Mouse (Mus musculus) MEL (cell line): ENCODE measurements around the gene Col12a1. TPM values are rescaled to one million over a fixed set of nuclear protein-coding genes. Genes with fewer than 3 reads are reported as not detected.

ENCODE experiments used
- DNase-seq: peaks from one replicate; pipeline ENCODE4 v3.0.0; 2011; ENCODE audit warnings: low read depth, low spot score
- H3K27ac ChIP-seq: 2 replicates; pipeline ENCODE4 v1.5.1; 2012; ENCODE audit warnings: low read depth, mild to moderate bottlenecking, control low read depth, low read length, moderate library complexity; ENCODE audit not compliant: control insufficient read depth
- H3K27me3 ChIP-seq, 2 experiments: fragments of 150-350 bp in 1 of 2; sonication (generic) in 1 of 2; 2 replicates each; pipeline ENCODE4 v1.6.1; 2012; ENCODE audit warnings: low read length in 2 of 2, mild to moderate bottlenecking in 2 of 2, improper control_type of control experiment in 1 of 2, moderate library complexity in 1 of 2; ENCODE audit not compliant: insufficient read depth in 2 of 2, control insufficient read depth in 1 of 2
- H3K36me3 ChIP-seq, 2 experiments: 2 replicates each; pipeline ENCODE4 v1.6.1; 2012 to 2014; ENCODE audit warnings: low read length in 2 of 2, improper control_type of control experiment in 1 of 2, inconsistent platforms in 1 of 2, mild to moderate bottlenecking in 1 of 2; ENCODE audit not compliant: insufficient read depth in 2 of 2, control insufficient read depth in 1 of 2
- H3K4me1 ChIP-seq, 2 experiments: fragments of 150-350 bp in 1 of 2; sonication (generic) in 1 of 2; 2 replicates each; pipeline ENCODE4 v1.6.1; 2012; ENCODE audit warnings: low read length in 2 of 2, improper control_type of control experiment in 1 of 2, mild to moderate bottlenecking in 1 of 2; ENCODE audit not compliant: insufficient read depth in 2 of 2, control insufficient read depth in 1 of 2
- H3K4me3 ChIP-seq, 2 experiments: fragments of 150-350 bp in 1 of 2; sonication (generic) in 1 of 2; 2 replicates each; pipeline ENCODE4 v1.5.1; 2012; ENCODE audit warnings: low read depth in 2 of 2, low read length in 2 of 2, mild to moderate bottlenecking in 2 of 2, moderate library complexity in 2 of 2, control low read depth in 1 of 2, improper control_type of control experiment in 1 of 2; ENCODE audit not compliant: control insufficient read depth in 1 of 2, insufficient read depth in 1 of 2
- H3K79me2 ChIP-seq: 2 replicates; pipeline ENCODE4 v1.6.1; 2012; ENCODE audit warnings: mild to moderate bottlenecking, low read length, moderate library complexity; ENCODE audit not compliant: control insufficient read depth, poor library complexity, insufficient read depth
- H3K9ac ChIP-seq: 2 replicates; pipeline ENCODE4 v1.6.1; 2012; ENCODE audit warnings: low read depth, mild to moderate bottlenecking, control low read depth, low read length, moderate library complexity; ENCODE audit not compliant: control insufficient read depth, poor library complexity, severe bottlenecking
- H3K9me3 ChIP-seq: fragments of 150-350 bp; sonication (generic); replicated peaks from 2 replicates; pipeline ENCODE4 v1.6.1; 2012; ENCODE audit warnings: mild to moderate bottlenecking, low read length, improper control_type of control experiment, moderate library complexity; ENCODE audit not compliant: insufficient read depth
- BHLHE40 ChIP-seq: IDR thresholded peaks from 2 replicates; pipeline ENCODE4 v1.6.1; 2012; ENCODE audit warnings: low read depth, mild to moderate bottlenecking, inconsistent platforms, low read length, improper control_type of control experiment, borderline replicate concordance
- CHD1 ChIP-seq: IDR thresholded peaks from 2 replicates; pipeline ENCODE4 v1.6.1; 2012; ENCODE audit warnings: low read depth, mild to moderate bottlenecking, inconsistent platforms, low read length, improper control_type of control experiment
- GABPA ChIP-seq: IDR thresholded peaks from 2 replicates; pipeline ENCODE4 v1.6.1; 2012; ENCODE audit warnings: low read depth, mild to moderate bottlenecking, inconsistent platforms, low read length, improper control_type of control experiment, moderate library complexity
- JUND ChIP-seq: IDR thresholded peaks from 2 replicates; pipeline ENCODE4 v1.6.1; 2011; ENCODE audit warnings: low read depth, mild to moderate bottlenecking, improper control_type of control experiment, low read length
- MAX ChIP-seq: IDR thresholded peaks from 2 replicates; pipeline ENCODE4 v1.6.1; 2011; ENCODE audit warnings: low read length, improper control_type of control experiment
- MAZ ChIP-seq: IDR thresholded peaks from 2 replicates; pipeline ENCODE4 v1.6.1; 2012; ENCODE audit warnings: low read depth, mild to moderate bottlenecking, inconsistent platforms, low read length, improper control_type of control experiment
- MEF2A ChIP-seq: IDR thresholded peaks from 2 replicates; pipeline ENCODE4 v1.6.1; 2014; ENCODE audit warnings: low read depth, mild to moderate bottlenecking, inconsistent platforms, low read length, improper control_type of control experiment; ENCODE audit not compliant: poor library complexity, insufficient replicate concordance, severe bottlenecking; ENCODE audit errors: extremely low read depth
- MXI1 ChIP-seq: IDR thresholded peaks from 2 replicates; pipeline ENCODE4 v1.6.1; 2011; ENCODE audit warnings: mild to moderate bottlenecking, low read depth, low read length, improper control_type of control experiment
- MYB ChIP-seq: IDR thresholded peaks from 2 replicates; pipeline ENCODE4 v1.6.1; 2011; ENCODE audit warnings: mild to moderate bottlenecking, low read depth, low read length, improper control_type of control experiment
- MYC ChIP-seq: IDR thresholded peaks from 2 replicates; pipeline ENCODE4 v1.6.1; 2011; ENCODE audit warnings: low read depth, mild to moderate bottlenecking, low read length, improper control_type of control experiment, moderate library complexity
- NELFE ChIP-seq: IDR thresholded peaks from 2 replicates; pipeline ENCODE4 v1.6.1; 2011; ENCODE audit warnings: low read depth, low read length, improper control_type of control experiment
- NRF1 ChIP-seq: IDR thresholded peaks from 2 replicates; pipeline ENCODE4 v1.6.1; 2014; ENCODE audit warnings: low read depth, mild to moderate bottlenecking, inconsistent platforms, low read length, improper control_type of control experiment, moderate library complexity; ENCODE audit not compliant: poor library complexity, insufficient read depth, severe bottlenecking
- POLR2A ChIP-seq, 2 experiments: IDR thresholded peaks; 2 replicates each; pipeline ENCODE4 v1.6.1; 2011 to 2012; ENCODE audit warnings: low read length in 2 of 2, mild to moderate bottlenecking in 2 of 2, control low read depth in 1 of 2, improper control_type of control experiment in 1 of 2, low read depth in 1 of 2, moderate library complexity in 1 of 2; ENCODE audit not compliant: control insufficient read depth in 1 of 2, insufficient read depth in 1 of 2, poor library complexity in 1 of 2
- POLR2AphosphoS2 ChIP-seq: IDR thresholded peaks from 2 replicates; pipeline ENCODE4 v1.6.1; 2011; ENCODE audit warnings: low read length, improper control_type of control experiment
- RAD21 ChIP-seq: IDR thresholded peaks from 2 replicates; pipeline ENCODE4 v1.6.1; 2011; ENCODE audit warnings: mild to moderate bottlenecking, low read depth, low read length, improper control_type of control experiment
- RCOR1 ChIP-seq: IDR thresholded peaks from 2 replicates; pipeline ENCODE4 v1.6.1; 2012; ENCODE audit warnings: low read depth, mild to moderate bottlenecking, inconsistent platforms, low read length, improper control_type of control experiment
- SMC3 ChIP-seq: IDR thresholded peaks from 2 replicates; pipeline ENCODE4 v1.6.1; 2011; ENCODE audit warnings: low read depth, low read length, improper control_type of control experiment
- TAL1 ChIP-seq: IDR thresholded peaks from 2 replicates; pipeline ENCODE4 v1.6.1; 2012; ENCODE audit warnings: mild to moderate bottlenecking, inconsistent platforms, low read length, moderate library complexity, mixed read lengths
- TBP ChIP-seq: IDR thresholded peaks from 2 replicates; pipeline ENCODE4 v1.8.0; 2011; ENCODE audit warnings: low read depth, low read length, improper control_type of control experiment
- UBTF ChIP-seq: IDR thresholded peaks from 2 replicates; pipeline ENCODE4 v1.6.1; 2012; ENCODE audit warnings: low read depth, mild to moderate bottlenecking, inconsistent platforms, low read length, improper control_type of control experiment, moderate library complexity, borderline replicate concordance; ENCODE audit not compliant: insufficient read depth
- USF1 ChIP-seq: IDR thresholded peaks from 2 replicates; pipeline ENCODE4 v1.6.1; 2014; ENCODE audit warnings: low read depth, mild to moderate bottlenecking, inconsistent platforms, low read length, improper control_type of control experiment, moderate library complexity
- USF2 ChIP-seq, 2 experiments: IDR thresholded peaks; 2 replicates each; pipeline ENCODE4 v1.6.1; 2011 to 2012; ENCODE audit warnings: improper control_type of control experiment in 2 of 2, low read length in 2 of 2, borderline replicate concordance in 1 of 2, inconsistent platforms in 1 of 2, low read depth in 1 of 2, mild to moderate bottlenecking in 1 of 2; ENCODE audit not compliant: insufficient read depth in 1 of 2
- ZC3H11A ChIP-seq: IDR thresholded peaks from 2 replicates; pipeline ENCODE4 v1.6.1; 2012; ENCODE audit warnings: low read depth, mild to moderate bottlenecking, inconsistent platforms, low read length, improper control_type of control experiment
- ZNF384 ChIP-seq: IDR thresholded peaks from 2 replicates; pipeline ENCODE4 v1.6.1; 2012; ENCODE audit warnings: low read depth, mild to moderate bottlenecking, inconsistent platforms, low read length, improper control_type of control experiment
- polyA plus RNA-seq, 2 experiments: library from polyadenylated mRNA; stranded (reverse) in 1 of 2; unstranded in 1 of 2; fragments of >175 nt in 1 of 2; fragments of >200 nt in 1 of 2; gene quantifications; 2 replicates each; pipeline versions ENCODE4 v1.2.1 to v1.2.4; 2012; ENCODE audit warnings: low replicate concordance in 2 of 2, low read depth in 1 of 2; ENCODE audit not compliant: insufficient read length in 2 of 2, insufficient read depth in 1 of 2, missing spikeins in 1 of 2
- total RNA-seq: library from RNA; depleted of rRNA; stranded (reverse); fragments of 300-350 nt; gene quantifications from 2 replicates; pipeline ENCODE4 v1.2.3, GENCODE M21; 2012

The Col12a1 gene
- total and polyA plus RNA-seq, 3 experiments: 0.13 TPM; not detected in 2

GRCm38 (mm10) chr9:79645757-79646156, 72.9 kb downstream of the Col12a1 start:
- Histone ChIP-seq H3K36me3 (no peaks in the 10 kb centered on the region), H3K9me3 (no peaks in the 10 kb centered on the region), H3K27ac (no peak overlapping the region), H3K9ac (no peak overlapping the region), H3K79me2 (no peaks in the 10 kb centered on the region), H3K4me3 (no peak overlapping the region), H3K4me1 (no peaks in the 10 kb centered on the region), H3K27me3 (no peaks in the 10 kb centered on the region; a peak in 1 of 4 replicates)
- DNase-seq: no peak
- TF ChIP-seq USF1 (no peak), MEF2A (no peak), ZC3H11A (no peak), MAZ (no peak), MYC (no peak), RAD21 (no peak), ZNF384 (no peak), GABPA (no peak)

GRCm38 (mm10) chr9:79639430-79640090, 79.1 kb downstream of the Col12a1 start:
- H3K9ac ChIP-seq: no peak overlapping the region
- no peaks in the 10 kb centered on the region; a peak in 1 of 4 replicates for H3K27me3 ChIP-seq
- no peak for DNase-seq
- TF ChIP-seq TBP (no peak), POLR2A (IDR thresholded peaks at IDR 0.05; ENCODE audit: control insufficient read depth in 1 of 2, insufficient read depth in 1 of 2, low read depth in 1 of 2, low read length in 2 of 2, poor library complexity in 1 of 2) (no peak), BHLHE40 (no peak), USF2 (IDR thresholded peaks at IDR 0.05; ENCODE audit: borderline replicate concordance in 1 of 2, insufficient read depth in 1 of 2, low read depth in 1 of 2, low read length in 2 of 2) (no peak), NRF1 (no peak), MAX (no peak)
- H3K9me3 ChIP-seq: no peaks in the 10 kb centered on the region
- H3K36me3 ChIP-seq: no peaks in the 10 kb centered on the region
- H3K27ac ChIP-seq: no peak overlapping the region
- no peak overlapping the region for H3K4me3 ChIP-seq
- H3K79me2 ChIP-seq: no peaks in the 10 kb centered on the region
- H3K4me1 ChIP-seq: no peaks in the 10 kb centered on the region

GRCm38 (mm10) chr9:79637879-79638278, 80.8 kb downstream of the Col12a1 start:
- DNase-seq: no peak
- H3K27me3 ChIP-seq: no peaks in the 10 kb centered on the region
- no peak overlapping the region for H3K27ac ChIP-seq
- H3K4me1 ChIP-seq: no peaks in the 10 kb centered on the region
- TF ChIP-seq TAL1 (no peak), POLR2AphosphoS2 (no peak), UBTF (no peak), JUND (no peak), MXI1 (no peak), CHD1 (no peak), MYB (no peak), SMC3 (no peak), NELFE (no peak), RCOR1 (no peak)
- no peak overlapping the region for H3K4me3 ChIP-seq
- H3K9ac ChIP-seq: no peak overlapping the region
- H3K9me3 ChIP-seq: no peaks in the 10 kb centered on the region
- H3K36me3 ChIP-seq: no peaks in the 10 kb centered on the region
- H3K79me2 ChIP-seq: no peaks in the 10 kb centered on the region
